Mouse (Mus musculus) fibroblast of lung, adult 2 months (primary cell): ENCODE results near the gene Ctps.
A peak's percentile ranks its signal among the peaks of the same experiment; 100 is the strongest.
"Not testable (repeated sequence)": the region's sequence is repeated elsewhere in the genome, so short reads cannot be mapped to it uniquely, and the experiment has no call there.

ENCODE experiments used
- DNase-seq: peaks from one replicate; pipeline ENCODE4 v3.0.0-alpha.2; 2011; ENCODE audit warnings: low read depth

Ctps gene

DNA sequence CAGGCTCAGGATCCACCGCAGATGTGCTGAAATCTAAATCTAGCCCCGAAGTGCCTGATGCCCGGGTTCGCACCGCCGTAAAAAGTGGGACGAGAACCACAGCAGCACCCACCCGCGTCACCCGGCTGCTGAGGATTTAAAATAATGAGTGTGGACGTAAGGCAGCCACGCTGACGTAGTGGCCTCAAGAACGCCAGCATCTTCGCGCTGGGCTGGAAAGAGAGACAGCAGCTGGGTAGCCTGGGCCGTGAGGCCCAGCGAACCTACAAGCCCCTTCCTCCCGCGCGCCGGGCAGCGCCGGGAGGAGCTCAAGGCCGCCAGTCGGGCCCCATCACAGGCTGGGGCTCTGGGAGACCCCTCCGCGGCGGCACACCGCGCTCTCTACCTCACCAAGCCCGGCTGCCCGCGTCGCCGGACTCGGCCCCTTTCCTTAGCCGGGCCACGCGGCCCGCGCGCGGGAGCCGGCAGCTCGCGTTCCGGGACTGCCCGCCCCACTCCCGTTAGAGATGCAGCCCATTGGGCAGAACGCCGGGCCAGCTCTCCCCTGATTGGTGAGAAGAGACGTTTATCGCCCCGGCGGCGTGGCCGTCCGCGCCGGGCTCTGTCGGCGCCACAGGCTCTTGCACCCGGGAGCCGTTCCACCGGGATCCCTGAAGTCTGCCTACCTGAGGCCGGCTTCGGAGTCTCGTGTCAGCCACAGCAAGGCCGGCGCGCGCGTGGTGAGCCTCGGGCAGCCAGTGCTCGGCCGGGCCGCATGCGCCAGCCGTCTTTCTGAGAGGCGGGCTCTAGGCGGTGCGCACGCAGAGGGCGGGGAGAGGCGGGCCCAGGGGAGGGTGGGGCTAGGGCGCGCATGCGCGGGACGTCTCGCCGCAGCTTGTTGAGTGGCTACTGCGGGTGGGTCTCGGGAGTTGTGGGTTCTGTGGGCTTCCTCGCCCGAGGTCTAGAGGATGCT lies at the start of gene Ctps:
Ctps (minus strand) TSS at position 791 of the 952 bp plus-strand sequence.
- peak; percentile 79 for DNase-seq

DNA sequence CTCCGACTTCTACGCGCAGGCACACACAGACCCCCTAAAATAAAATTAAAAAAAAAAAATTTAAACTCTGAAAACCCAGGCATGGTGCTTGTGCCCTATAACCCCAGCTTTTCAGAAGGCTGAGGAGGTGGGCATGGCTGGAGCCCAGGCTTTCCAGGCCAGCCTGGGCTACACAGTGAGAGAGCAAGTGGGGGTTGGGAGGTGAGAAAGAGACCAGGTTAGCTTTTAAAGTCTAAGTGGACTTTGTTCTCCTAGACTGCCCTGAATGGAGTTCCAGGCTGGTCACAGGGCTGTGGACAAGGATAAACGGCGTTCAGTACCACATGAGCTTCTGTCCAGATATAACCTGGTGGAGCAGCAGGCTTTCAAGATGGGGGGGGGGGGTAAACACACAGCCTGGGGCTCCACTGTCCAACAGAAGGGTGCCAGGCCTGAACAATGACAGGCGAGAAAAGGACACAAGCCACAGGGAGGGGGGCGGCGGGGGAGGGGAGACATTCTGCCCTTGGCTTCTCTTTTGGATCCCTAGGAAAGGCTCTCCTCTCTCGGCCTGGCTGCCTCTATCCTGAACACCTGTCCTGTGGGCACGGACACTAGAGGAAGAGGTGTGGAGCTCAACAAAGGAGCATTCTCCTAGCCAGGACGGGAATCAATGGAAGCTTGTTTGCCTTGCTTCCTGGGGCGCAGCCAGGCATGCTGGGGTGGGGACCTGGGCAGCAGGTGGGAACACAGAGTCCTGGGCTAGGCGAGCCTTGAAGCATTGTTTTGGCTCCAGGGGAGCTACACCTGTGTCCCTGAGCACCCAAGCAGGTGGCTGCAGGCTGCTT lies 46.3 kb upstream of the Ctps start:
- no peak for DNase-seq

GRCm38 (mm10) chr4:120615528-120616081 lies 45.5 kb upstream of the Ctps start:
- DNase-seq = no peak

- DNase-seq = no peak
Measured at GRCm38 (mm10) chr4:120614644-120615043, 44.6 kb upstream of the Ctps start.

GRCm38 (mm10) chr4:120613691-120614329 lies 43.7 kb upstream of the Ctps start:
- DNase-seq = peak; percentile 10

DNA sequence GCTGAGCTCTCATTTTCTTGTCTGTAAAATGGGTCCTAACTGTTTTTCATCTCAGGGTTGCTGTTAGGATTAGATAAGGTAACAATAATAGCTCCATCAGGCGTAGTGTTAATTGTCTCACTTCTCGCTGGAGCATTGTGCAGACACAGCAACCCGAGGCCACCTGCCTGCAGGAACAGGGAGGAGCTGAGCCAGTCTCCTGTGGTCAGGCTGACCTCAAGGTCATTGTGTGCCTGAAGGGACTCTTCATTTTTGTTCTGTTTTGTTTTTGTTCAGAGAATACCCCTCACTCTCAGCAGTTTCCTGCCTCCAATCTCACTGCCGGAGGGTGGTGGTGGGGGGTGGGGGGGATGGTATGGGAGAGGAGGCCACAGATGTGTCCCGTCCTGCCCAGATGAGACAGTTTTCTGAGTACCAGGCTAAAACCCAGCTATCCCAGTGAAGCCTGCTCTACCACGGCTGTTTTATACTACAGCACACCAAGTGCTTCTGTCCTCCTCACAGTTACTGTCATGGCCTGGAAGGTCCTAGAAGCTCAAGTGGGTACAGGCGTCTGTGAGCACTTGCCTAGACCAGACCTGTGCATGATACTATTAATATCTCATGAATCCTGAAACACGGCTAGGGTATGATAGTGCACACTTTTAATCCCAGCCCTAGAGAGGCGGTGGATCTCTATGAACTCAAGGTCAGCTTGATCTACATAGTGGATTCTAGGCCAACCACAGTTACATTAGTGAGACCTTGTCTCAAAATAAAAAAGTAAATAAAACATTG lies 42.4 kb upstream of the Ctps start:
- no peak for DNase-seq

DNA sequence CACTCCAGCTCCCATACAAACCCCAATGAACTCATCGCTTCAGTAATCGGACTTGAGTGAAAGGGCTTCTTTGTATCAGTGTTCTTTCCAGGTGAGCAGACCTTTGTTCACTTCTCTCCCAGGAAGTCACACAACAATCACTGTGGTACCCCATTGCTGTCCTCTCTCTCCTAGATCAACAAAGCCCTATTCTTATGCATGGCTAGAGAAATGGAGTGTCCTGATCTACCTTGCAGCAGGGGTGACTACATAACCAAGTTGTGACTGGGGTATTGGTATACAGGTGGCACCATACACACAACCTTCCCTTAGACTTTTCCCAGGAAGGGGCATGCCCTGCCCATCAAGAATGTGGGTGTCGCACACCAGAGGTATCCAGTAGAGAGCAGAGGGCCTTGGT lies 40.9 kb upstream of the Ctps start:
- DNase-seq = no peak

DNA sequence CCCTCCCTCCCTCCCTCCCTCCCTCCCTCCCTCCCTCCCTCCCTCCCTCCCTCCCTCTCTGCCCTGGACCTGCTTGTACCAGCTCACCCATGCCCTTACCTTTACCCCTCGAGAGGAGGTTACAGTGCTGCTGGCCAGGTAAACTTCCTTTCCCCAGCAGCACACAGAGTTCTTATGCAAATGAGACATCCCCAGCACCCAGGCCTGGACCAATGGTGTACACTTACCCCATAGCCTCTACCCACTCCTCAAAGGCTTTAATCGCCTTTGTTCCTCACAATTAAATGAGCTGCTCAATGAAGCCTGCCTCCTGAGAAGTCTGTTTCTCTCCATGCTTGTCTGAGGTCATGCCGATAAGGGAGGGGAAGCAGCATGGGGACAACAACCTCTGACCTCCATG lies 36.9 kb upstream of the Ctps start:
- DNase-seq = no peak

GRCm38 (mm10) chr4:120602669-120603068 lies 32.6 kb upstream of the Ctps start:
- DNase-seq = no peak

GRCm38 (mm10) chr4:120601774-120602173 lies 31.7 kb upstream of the Ctps start:
- no peak for DNase-seq

DNA sequence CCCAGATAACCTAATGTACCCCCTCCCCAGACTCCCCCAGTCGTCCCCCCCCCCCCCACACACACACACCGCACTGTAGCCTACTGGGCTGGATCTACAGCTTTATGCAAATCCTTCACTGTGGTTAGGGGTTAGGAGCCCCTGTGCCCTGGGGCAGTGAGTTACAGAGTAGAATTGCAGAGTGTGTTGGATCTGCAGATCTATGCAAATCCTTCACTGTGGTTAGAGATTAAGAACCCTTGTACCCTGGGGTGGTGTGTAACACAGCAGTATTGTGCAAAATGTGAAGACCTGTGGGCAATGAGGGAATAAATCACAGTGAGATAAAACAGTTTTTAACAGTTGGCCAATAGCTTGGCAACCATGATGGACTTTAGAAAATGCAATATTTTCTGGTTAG lies 28.8 kb upstream of the Ctps start:
- no peak for DNase-seq

DNA sequence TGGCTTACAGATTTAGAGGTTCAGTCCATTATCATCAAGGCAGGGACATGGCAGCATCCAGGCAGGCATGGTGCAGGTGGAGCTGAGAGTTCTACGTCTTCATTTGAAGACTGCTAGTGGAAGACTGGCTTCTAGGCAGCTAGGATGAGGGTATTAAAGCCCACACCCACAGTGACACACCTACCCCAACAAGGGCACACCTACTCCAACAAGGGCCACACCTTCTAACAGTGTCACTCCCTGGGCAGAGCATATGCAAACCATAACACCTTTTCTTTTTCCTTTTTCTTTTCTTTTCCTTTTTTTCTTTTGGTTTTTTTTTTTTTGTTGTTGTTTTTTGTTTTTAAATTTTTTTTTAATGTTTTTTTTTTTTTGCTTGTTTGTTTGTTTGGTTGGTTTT lies 26.1 kb upstream of the Ctps start:
- not testable (repeated sequence) for DNase-seq

- no peak for DNase-seq
Measured at GRCm38 (mm10) chr4:120590973-120591372, 20.9 kb upstream of the Ctps start.

DNA sequence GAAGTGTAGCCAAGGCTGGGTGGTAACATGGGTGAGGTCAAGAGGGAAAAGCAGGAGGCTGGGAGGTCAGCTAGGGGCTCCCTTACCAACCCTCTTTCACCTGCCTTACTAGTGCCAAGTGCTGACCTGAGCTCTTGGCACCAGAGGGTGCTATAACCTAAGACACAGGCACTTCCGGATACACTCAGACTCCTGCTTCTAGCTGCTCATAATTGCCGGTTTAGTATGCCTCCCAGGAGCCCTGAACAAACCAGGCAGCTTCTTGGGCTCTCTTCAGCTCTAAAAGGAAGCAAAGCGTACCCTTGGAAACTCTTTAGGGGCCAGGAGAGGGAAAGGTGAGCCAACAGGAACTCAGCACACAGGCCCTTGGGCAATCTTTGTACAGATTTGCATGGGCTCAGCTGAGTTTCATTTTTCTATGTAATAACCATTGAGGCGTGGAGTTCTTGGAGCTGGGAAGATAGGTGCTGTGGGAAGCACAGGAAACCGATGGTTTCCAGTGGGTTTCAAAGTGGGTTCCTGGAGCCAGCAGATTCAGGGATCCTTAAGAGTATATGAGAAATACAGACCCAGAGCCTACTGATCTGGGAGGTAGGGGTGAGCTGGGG lies 19.8 kb upstream of the Ctps start:
- DNase-seq = no peak

DNA sequence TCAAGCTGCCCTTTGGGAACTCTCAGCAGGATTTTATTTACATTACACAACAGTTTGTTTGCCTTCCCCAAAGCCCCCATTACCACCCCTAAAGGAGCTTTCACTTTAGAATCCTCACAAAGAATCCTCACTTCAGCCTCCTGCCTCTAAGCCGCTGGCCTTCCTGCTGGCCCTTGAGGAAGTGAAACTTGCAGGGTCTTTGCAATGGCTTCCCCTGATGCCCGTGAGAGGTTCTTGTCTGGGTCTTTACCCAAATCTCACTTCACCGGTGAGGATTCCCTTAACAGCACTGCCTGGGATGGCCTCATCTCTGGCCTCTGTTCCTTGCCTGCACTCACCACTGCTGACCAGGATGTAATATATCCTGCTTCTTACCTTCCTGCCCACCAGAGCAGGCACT lies 19.0 kb upstream of the Ctps start:
- DNase-seq = no peak

DNA sequence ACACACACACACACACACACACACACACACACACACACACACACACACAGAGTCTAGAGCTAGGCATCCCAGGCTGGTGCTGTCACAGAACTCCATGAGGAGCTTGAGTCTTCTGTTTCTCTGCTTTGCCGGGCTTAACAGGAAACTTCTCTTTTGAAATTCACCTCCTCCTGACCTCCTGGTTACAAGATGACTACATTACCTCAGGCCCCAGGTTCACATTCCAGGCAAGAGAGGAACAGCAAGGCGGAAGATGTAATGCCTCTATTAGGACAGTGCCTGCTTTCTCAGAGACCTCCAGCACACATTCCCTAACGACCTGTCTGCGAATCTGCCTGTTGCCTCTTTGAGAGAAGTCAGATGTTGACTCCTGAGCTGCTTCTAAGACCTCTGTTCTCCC lies 18.4 kb upstream of the Ctps start, which contains the start of gene Gm8439:
Gm8439 (plus strand) TSS at position 301 of the 400 bp plus-strand sequence.
- no peak for DNase-seq

DNA sequence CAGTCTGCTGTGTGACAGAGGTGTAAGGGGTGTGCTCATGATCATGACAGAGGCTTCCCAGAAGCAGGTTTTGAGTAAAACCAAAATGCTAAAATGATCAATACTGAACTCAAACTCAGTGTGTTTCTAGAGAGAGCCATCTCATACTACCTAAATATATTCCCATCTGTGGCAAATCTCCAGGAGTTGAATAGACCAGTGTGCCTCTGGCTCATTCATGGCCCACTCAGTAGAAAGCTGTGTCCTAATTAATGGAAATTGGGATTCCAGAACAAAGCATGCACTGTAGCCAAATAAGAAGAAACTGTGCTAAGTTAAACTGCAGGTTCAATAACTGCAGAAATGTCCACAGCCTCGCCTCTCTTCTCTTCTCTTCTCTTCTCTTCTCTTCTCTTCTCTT lies 16.9 kb upstream of the Ctps start:
- DNase-seq = no peak

DNA sequence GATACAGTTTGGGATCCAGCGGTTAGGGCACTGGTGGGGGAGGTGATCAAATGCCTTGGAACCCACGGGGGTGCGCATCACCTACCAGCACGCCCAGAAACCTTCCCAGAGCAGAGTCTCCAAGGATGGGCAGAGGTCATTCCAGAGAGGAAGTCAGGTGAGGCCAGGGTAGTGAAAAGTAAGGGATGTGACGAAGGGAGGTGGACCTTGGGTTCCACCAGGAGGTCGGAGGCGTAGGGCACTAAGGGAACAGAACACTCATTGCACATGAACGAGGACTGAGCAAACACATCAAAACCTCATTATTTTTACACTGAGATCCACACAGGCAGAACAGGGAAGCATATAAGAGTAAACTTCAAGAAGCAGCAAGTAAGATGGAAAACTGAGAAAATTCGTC lies 11.6 kb upstream of the Ctps start:
- DNase-seq = no peak

DNA sequence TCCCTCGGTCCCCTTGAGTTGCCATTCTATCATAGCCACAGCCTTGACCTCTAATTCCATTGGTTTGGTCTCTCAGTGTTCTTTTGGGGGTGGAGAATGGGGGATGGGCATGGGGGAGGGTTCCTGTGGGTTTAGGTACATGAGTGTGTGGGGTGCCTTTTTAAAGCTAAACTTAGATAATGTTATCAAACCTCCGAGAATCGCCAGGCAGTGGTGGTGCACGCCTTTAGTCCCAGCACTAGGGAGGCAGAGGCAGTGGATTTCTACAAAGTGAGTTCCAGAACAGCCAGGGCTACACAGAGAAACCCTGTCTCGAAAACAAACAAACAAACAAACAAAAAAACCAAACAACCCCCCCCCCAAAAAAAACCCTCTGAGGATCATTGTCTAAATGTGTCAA lies 10.8 kb upstream of the Ctps start:
- no peak for DNase-seq

- no peak for DNase-seq
Measured at GRCm38 (mm10) chr4:120571691-120572090, 1.6 kb upstream of the Ctps start.

- peak; percentile 44 for DNase-seq
Measured at GRCm38 (mm10) chr4:120571070-120571464, 991 bp upstream of the Ctps start.
